Mouse (Mus musculus) ovary, postnatal 36 days (tissue): ENCODE results near the gene Tm4sf20.

ENCODE experiments used
- DNase-seq: peaks from one replicate; pipeline ENCODE4 v3.0.0; 2022; ENCODE audit warnings: low spot score, mixed read lengths

The Tm4sf20 gene

GRCm38 (mm10) chr1:82779388-82779966, 11.2 kb upstream of the Tm4sf20 start:
- no peak for DNase-seq

GRCm38 (mm10) chr1:82775293-82775692, 7.0 kb upstream of the Tm4sf20 start:
- no peak for DNase-seq

DNA sequence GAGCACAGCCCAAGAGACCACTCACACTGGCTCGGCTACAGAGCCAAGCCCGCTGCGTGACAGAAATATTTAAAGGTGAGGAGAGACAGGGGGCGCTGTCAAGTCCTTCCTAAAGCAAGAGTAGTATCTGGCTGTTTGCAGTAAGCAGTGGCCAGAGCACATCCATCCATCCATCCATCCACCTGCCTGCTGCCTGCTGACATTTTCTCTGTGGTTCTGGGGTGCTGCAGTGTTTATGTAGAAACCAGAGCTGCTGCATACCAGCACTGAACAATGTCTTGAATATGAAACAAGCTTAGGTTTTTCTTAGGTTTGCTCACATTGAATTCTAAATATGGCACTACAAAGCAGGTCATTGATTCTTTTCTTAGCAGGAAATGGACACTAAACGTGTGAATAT, 4.9 kb upstream of the Tm4sf20 start:
- DNase-seq, result no peak

DNA sequence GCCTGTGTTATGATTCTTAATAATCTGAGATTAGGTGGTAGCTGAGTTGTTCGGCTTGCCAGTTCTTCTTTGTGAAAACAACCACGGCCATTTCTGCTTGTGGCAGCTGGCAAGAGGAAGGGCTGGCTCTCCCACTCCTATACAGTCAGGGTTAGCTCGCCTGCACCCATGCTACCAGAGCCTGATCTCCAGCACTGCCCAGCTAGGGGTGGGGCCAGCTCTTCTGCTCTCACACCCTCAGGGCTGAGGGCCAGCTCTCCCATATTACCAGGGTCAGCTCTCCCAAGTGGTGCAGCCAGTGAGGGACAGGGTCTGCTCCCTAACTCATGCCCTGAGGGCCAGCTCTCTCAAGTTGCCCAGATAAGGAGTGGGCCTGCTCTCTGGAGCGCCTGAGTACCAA, 4.2 kb upstream of the Tm4sf20 start:
- DNase-seq, result no peak

DNA sequence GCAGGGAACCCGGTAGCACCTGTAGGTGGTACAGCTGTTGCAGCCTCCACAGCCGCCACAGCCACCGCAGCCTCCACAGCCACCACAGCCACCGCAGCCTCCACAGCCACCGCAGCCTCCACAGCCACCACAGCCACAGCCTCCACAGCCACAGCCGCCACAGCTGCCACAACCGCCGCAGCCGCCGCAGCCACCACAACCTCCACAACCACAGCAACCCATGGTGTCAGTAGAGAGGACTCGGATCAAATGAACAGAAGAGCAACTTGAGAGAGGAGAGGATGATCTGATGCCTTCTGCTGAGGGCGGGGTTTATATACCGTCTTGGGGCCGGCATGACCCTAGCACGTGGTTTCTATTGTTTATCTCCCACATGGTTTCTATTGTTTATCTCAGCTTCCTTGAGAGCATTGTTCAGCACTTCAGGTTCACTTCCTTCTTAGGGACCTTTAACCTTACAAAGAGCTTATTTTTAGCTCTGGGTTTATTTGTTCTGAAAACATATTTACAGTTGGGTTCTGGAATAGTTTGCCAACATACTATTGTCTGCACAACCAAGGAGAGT, 2.8 kb upstream of the Tm4sf20 start, which contains the start of gene Gm47791:
Gene Gm47791, minus strand, starts transcription at position 222 of the 565 bp plus-strand sequence.
- no peak for DNase-seq

DNA sequence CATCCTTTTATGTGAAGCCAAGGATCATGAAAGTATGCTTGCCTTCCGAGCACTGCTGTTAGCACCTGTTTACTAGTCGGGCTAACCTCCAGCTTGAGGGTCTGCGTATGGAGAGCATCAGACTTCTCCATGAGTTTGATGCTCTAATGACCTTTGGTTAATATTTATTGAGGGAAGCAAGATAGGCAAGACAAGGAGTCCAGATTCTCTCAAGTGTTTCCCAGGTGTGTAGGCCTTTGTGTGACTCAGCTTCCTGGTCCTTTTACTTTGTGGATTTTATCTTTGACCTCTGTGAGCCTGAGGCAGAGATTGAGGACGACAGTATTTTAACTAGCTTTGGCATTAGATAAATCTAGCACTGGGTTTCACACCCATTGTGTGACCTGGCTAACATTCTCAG, 1.6 kb downstream of the Tm4sf20 start:
- no peak for DNase-seq

DNA sequence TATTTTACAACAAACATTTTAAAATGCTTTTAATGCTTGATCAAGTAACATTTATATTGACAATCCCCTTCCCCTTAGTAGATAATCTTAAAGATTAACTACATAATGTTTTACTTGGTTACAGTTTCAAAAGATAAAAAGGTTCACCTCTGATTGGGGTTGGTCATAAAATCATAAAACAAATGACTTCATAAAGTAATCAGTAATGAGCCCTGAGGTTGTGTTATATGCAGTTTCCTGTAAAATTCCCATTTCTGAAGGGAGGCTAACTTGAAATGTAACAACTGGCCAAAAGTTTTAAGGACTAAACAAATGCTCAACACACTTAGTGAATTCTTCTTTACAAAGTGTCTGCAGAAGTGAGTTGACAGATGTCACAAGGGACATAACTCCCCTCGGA, 2.0 kb downstream of the Tm4sf20 start:
- no peak for DNase-seq

GRCm38 (mm10) chr1:82762274-82762673, 6.0 kb downstream of the Tm4sf20 start:
- no peak for DNase-seq

GRCm38 (mm10) chr1:82761454-82762169, 6.6 kb downstream of the Tm4sf20 start:
- no peak for DNase-seq

GRCm38 (mm10) chr1:82759520-82759919, 8.7 kb downstream of the Tm4sf20 start:
- DNase-seq, result no peak

DNA sequence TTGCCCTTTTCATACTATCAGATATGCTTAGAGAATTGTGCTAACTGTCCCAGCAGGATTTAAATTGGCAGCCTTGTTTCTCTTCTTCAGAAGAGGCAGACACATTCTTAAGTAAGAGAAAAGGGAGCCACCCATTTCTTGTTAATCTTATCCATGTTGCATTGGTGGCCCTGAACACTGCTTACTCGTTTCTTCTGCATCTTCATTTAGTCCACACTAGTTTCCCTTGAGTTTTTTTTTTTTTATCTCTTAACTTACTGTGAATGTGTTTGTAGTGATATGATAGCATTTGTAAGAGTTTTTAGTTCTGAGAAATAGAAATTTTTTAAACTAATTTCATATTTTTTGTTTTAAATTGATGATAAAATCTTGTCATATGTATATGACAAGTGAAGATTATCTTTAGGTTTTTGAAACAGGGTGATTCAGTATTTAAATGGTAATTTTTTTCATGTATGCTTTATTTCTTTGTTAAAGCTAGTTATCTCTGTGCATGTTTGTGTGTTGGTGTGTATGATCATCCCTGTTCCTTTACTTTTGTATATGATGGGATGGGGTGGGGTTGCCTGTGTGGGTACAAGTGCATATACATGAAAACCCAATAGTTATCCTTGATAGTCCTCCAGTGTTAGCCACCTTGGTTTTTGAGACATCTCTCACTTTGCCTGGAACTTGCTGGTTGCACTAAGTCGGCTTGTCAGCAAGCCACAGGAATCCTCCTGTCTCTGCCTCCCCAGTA, 20.4 kb downstream of the Tm4sf20 start:
- no peak for DNase-seq

- no peak for DNase-seq
These were observed 21.9 kb downstream of the Tm4sf20 start for GRCm38 (mm10) chr1:82746408-82746807.

GRCm38 (mm10) chr1:82743962-82744361, 24.3 kb downstream of the Tm4sf20 start:
- no peak for DNase-seq

- no peak for DNase-seq
These were observed 26.7 kb downstream of the Tm4sf20 start for GRCm38 (mm10) chr1:82741539-82741938.

DNA sequence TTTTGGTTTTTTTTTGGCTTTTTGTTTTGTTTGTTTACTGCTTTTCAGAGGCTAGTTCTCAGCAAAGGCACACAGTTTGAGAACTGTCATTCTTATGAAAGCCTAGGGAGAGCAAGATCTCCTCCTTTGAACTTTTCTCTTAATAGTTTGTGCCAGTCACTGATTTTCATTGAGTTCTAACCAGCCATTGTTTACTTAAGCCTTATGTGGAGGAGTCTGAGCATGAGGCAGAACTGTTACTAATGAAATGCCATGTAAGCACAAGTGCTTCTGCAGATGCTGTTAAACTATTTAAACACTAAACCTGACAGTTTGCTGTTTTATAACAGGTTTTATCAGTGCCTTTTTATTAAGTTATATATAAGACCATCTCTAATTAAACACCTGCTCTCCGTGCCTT, 30.2 kb downstream of the Tm4sf20 start:
- no peak for DNase-seq

GRCm38 (mm10) chr1:82733357-82733756, 34.9 kb downstream of the Tm4sf20 start:
- DNase-seq, result no peak

GRCm38 (mm10) chr1:82726482-82726881, 41.8 kb downstream of the Tm4sf20 start:
- no peak for DNase-seq

DNA sequence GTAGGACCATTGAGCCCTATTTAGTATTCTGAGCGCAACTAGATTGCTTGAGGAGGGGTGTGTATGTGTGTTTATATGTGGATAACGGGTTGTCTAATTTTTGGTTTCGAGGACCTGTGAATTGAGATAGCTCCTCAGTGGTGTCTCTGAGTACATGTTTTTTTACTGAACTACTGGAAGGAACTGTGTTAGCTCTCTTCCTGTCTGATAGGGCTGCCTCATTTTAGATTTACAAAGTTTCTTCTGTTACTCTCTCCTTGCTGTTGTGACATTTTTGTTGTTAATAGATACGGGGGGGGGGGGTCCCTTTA, 42.4 kb downstream of the Tm4sf20 start:
- no peak for DNase-seq

DNA sequence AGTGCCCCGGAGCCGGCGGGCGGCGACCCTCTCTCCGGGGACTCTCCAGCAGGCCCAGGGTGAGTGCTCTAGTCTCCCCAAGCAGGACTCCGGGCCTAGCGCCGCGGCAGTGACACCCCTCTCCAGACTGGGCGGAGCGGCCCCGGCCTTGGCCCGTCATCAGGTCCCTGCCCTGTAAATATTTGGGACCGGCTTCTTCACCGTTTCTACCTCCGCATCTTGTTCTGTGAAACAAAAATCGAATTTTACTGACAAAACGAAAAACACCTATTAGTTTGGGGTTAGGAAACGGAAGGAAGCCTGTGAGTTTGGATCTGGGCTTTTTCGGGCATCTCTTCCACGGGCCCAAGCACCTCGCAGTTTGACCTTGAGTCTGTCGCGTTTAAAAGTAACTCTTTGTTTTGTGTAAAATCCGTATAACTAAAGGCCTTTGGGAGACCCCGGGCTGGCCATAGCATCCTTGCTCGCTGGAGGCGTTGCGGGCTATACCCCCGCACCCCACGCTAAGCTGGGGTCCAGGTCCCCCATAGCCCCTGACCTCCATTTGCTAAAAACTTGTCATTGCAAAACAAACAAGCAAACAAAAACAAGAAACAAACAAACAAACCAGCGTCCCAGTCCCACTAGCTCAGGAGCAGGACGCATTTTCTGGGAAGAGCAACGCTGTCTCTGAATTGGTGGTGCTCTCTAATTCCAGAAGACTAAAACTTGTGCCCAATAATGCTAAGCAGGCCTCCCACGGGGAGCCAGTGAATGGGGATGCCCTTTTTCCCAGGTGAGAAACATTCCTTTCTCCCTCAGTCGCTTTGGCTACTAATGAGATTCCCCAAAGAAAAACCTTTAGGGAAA, 43.0 kb downstream of the Tm4sf20 start:
- DNase-seq, result no peak

GRCm38 (mm10) chr1:82724339-82725025, 43.8 kb downstream of the Tm4sf20 start, which contains the start of gene Mff:
Mff (plus strand) TSS chr1:82724890.
- peak; percentile 89 for DNase-seq

DNA sequence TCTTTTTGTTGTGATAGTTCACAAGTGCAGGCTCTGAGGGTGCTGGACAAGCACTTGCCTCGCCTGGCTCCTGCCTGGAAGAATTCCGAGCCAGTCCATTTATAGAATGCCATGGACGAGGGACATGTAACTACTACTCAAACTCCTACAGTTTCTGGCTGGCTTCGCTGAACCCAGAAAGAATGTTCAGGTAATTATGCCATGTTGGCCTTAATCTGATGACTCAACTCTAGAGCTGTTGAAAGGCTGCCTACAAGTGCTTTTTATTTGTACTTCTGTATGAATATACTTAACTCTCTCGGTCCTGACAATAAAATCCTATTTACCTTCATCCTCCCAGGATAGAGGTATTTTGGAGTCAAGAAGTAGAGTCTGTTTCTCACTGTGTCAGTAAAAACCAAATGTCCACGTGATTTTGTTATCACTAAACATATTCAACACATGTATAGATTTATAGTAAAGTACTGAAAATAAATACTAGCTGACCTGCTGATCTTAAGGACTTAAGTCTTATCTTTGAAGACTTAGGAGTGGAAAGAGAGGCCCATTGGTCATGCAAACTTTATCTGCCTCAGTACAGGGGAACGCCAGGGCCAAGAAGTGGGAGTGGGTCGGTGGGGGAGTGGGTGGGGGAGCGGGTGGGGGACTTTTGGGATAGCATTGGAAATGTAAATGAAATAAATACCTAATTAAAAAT, 50.3 kb downstream of the Tm4sf20 start:
- no peak for DNase-seq
